Mouse (Mus musculus) myocyte (in vitro differentiated cells): ENCODE results near the gene Mras.

ENCODE experiments used
- E2F4 ChIP-seq: IDR thresholded peaks from one replicate; pipeline ENCODE4 v1.6.1; 2011; ENCODE audit warnings: mild to moderate bottlenecking, control low read depth, moderate library complexity; ENCODE audit not compliant: insufficient read depth
- MAX ChIP-seq: IDR thresholded peaks from one replicate; pipeline ENCODE4 v1.6.1; 2011; ENCODE audit warnings: low read depth, mild to moderate bottlenecking, control low read depth
- MYOD1 ChIP-seq, 3 experiments: IDR thresholded peaks; one replicate each; pipeline ENCODE4 v1.6.1; 2011; ENCODE audit warnings: control low read depth in 2 of 3, low read depth in 2 of 3, mild to moderate bottlenecking in 2 of 3, moderate library complexity in 1 of 3; ENCODE audit not compliant: insufficient read length in 2 of 3, control insufficient read depth in 1 of 3
- MYOG ChIP-seq, 3 experiments: IDR thresholded peaks; one replicate each; pipeline ENCODE4 v1.6.1; 2011; ENCODE audit warnings: control low read depth in 2 of 3, low read depth in 2 of 3, mild to moderate bottlenecking in 2 of 3; ENCODE audit not compliant: insufficient read length in 2 of 3, control insufficient read depth in 1 of 3, insufficient read depth in 1 of 3
- POLR2A ChIP-seq: IDR thresholded peaks from one replicate; pipeline ENCODE4 v1.6.1; 2011; ENCODE audit warnings: low read depth, mild to moderate bottlenecking, control low read depth, moderate library complexity; ENCODE audit not compliant: insufficient read length
- SRF ChIP-seq: IDR thresholded peaks from one replicate; pipeline ENCODE4 v1.6.1; 2011; ENCODE audit warnings: low read depth; ENCODE audit not compliant: control insufficient read depth, insufficient read length
- TCF12 ChIP-seq: IDR thresholded peaks from one replicate; pipeline ENCODE4 v1.6.1; 2011; ENCODE audit warnings: mild to moderate bottlenecking, control low read depth; ENCODE audit not compliant: poor library complexity, insufficient read depth, severe bottlenecking

GRCm38 (mm10) chr9:99336538-99336937 is 100.6 kb downstream of the Mras start:
- TF ChIP-seq SRF (no peak), MYOG (IDR thresholded peaks at IDR 0.05; ENCODE audit: control insufficient read depth in 1 of 3, insufficient read depth in 1 of 3, insufficient read length in 2 of 3, low read depth in 2 of 3) (no peak), POLR2A (no peak), E2F4 (no peak), MYOD1 (IDR thresholded peaks at IDR 0.05; ENCODE audit: control insufficient read depth in 1 of 3, insufficient read length in 2 of 3, low read depth in 2 of 3) (no peak), MAX (no peak), TCF12 (no peak)
